Mouse (Mus musculus) ES-Bruce4 (cell line): ENCODE results near the gene Fancd2. TPM values are rescaled to one million over a fixed set of nuclear protein-coding genes. Genes with fewer than 3 reads are reported as not detected.
A peak's percentile ranks its signal among the peaks of the same experiment; 100 is the strongest.

Source experiments
- H3K27ac ChIP-seq: 2 replicates; pipeline ENCODE4 v1.5.1; 2012; ENCODE audit warnings: low read length, inconsistent platforms; ENCODE audit not compliant: insufficient read depth
- H3K27me3 ChIP-seq: 2 replicates; pipeline ENCODE4 v1.6.1; 2012; ENCODE audit warnings: mild to moderate bottlenecking, low read length, inconsistent platforms; ENCODE audit not compliant: control insufficient read depth, poor library complexity, insufficient read depth, severe bottlenecking
- H3K36me3 ChIP-seq: 2 replicates; pipeline ENCODE4 v1.6.1; 2012; ENCODE audit warnings: inconsistent platforms, mild to moderate bottlenecking, low read length, moderate library complexity; ENCODE audit not compliant: control insufficient read depth, poor library complexity, insufficient read depth, severe bottlenecking
- H3K4me1 ChIP-seq: one replicate; pipeline ENCODE4 v1.8.1; 2011; ENCODE audit warnings: low read length; ENCODE audit not compliant: control insufficient read depth, insufficient read depth
- H3K4me3 ChIP-seq: 2 replicates; pipeline ENCODE4 v1.5.1; 2011; ENCODE audit warnings: low read depth, mild to moderate bottlenecking, low read length
- H3K9ac ChIP-seq: 2 replicates; pipeline ENCODE4 v1.6.1; 2012; ENCODE audit warnings: low read depth, mild to moderate bottlenecking, inconsistent platforms; ENCODE audit not compliant: poor library complexity, severe bottlenecking
- H3K9me3 ChIP-seq: replicated peaks from 2 replicates; pipeline ENCODE4 v1.6.1; 2012; ENCODE audit warnings: mild to moderate bottlenecking, low read length, inconsistent platforms; ENCODE audit not compliant: control insufficient read depth, poor library complexity, insufficient read depth, severe bottlenecking
- CTCF ChIP-seq: IDR thresholded peaks from one replicate; pipeline ENCODE4 v1.8.1; 2011; ENCODE audit warnings: low read depth, low read length
- EP300 ChIP-seq: IDR thresholded peaks from 2 replicates; pipeline ENCODE4 v1.6.1; 2011; ENCODE audit warnings: low read depth, low read length; ENCODE audit not compliant: insufficient read depth
- POLR2A ChIP-seq: IDR thresholded peaks from one replicate; pipeline ENCODE4 v1.8.1; 2011; ENCODE audit warnings: low read length; ENCODE audit not compliant: insufficient read depth
- polyA plus RNA-seq: library from polyadenylated mRNA; stranded (reverse); fragments of >200 nt; gene quantifications from 2 replicates; pipeline ENCODE4 v1.2.4, GENCODE M21; 2011; ENCODE audit warnings: low read depth; ENCODE audit not compliant: missing spikeins, insufficient read depth, insufficient read length

Fancd2 gene
- polyA plus RNA-seq, 1 experiment: 85.4 TPM

DNA sequence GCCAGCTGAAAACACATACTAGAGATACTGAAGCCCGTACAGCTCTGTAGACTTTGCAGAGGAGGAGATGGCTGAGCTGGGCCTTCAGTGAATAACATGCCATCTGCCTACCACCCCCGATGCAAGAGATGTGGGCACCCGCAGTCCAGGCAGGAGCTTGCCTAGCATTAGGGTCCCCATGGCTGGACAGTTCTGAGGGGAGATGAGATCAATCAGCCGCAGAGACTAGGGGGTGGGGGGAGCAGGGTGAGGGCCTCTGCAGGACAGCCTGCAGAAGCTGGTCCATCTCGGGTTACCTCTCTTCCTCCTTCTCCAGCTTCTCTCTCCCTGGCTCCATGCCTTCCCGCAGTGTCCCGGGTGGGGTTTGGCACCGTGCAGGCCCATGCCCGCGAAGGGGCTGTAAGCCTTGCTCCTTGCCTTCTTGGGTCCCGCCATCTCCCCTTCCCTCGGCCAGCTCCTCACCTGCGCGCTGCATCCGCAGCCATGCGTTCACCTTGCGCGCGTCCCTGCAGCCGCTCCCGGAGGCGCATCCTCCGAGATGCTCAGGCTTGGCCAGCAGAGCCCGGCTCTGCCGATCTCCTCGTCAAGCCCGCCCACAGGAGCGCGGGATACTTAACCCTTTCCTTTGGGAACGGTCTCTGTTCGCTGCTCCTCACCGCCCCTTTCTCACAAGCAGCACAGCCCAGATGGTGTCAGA is 29.9 kb upstream of the Fancd2 start, which contains the start of gene Prrt3:
Gene Prrt3 (minus strand): TSS at position 544 of the 697 bp plus-strand sequence.
- Histone ChIP-seq H3K4me1 (no peaks in the 10 kb centered on the region), H3K4me3 (peak within 1 kb of the TSS; percentile 61), H3K36me3 (no peaks in the 10 kb centered on the region), H3K9ac (peak within 1 kb of the TSS; percentile 17; the same call in 1 of the 2 replicates), H3K27ac (no peak within 1 kb of the TSS), H3K27me3 (no peaks in the 10 kb centered on the region), H3K9me3 (no peaks in the 10 kb centered on the region)
- TF ChIP-seq EP300 (no peak), CTCF (no peak), POLR2A (no peak)

DNA sequence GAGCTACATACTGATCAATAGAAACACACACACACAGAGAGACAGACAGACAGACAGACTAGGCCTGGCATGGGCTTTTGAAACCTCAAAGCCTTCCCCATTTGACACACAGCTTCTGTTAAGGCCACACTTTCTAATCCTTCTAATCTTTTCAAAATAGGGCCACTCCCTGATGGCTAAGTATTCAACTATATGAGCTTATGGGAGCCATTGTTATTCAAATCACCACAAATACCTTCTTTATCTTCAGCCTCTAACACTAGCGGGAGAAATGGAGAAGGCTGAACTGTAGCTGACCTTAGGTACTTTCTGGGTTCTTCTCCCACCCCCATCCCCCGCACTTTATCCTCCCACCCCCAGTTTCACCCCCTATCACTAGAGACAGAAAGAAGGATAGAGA is 28.7 kb upstream of the Fancd2 start:
- no peaks in the 10 kb centered on the region for H3K9me3 ChIP-seq
- no peak for TF ChIP-seq EP300
- no peak for TF ChIP-seq POLR2A
- TF ChIP-seq CTCF: no peak
- H3K36me3 ChIP-seq: no peaks in the 10 kb centered on the region
- H3K4me3 ChIP-seq: no peak overlapping the region
- no peaks in the 10 kb centered on the region for H3K27me3 ChIP-seq
- no peak overlapping the region for H3K9ac ChIP-seq
- no peak overlapping the region for H3K27ac ChIP-seq
- H3K4me1 ChIP-seq: no peaks in the 10 kb centered on the region

DNA sequence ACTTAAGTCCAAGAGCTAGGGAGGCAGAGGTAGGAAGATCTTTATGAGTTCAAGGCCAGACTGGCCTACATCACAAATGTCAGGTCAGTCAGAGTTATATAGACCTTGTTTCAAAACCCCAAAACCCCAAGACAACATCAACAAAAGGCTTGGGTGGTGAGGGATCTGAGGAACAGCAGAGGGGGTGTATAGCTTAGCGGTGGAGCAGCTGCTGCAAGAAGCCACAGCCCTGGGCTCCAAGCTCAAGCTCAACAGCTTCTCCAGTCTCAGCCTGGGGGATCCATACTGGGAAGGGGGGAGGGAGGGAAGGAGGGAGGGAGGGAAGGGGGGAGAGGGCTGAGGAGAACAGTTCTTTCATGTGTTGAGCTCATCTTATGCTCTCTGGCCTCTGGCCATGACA is 25.8 kb upstream of the Fancd2 start:
- Histone ChIP-seq H3K4me1 (no peaks in the 10 kb centered on the region), H3K9me3 (no peaks in the 10 kb centered on the region), H3K27me3 (no peaks in the 10 kb centered on the region), H3K4me3 (no peak overlapping the region), H3K9ac (no peak overlapping the region), H3K27ac (no peak overlapping the region), H3K36me3 (no peaks in the 10 kb centered on the region)
- TF ChIP-seq POLR2A: no peak

DNA sequence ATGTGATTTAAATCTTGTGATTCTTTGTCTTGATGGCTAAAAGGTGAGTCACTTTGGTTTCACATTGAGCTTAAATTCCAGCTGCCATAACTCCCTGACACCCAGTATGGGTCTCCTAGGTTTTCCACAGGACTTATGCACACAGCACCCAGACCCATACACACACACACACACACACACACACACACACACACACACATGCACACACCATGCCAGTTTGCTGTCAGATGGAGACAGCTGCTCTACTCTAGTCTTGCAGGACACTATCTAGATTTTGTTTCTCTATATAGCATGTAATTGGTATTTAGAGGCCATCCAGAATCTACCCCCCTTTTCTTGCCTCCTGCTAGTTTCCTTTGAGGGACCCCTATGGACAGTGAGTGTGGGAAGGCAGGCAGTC is 24.4 kb upstream of the Fancd2 start:
- H3K27ac ChIP-seq: no peak overlapping the region

DNA sequence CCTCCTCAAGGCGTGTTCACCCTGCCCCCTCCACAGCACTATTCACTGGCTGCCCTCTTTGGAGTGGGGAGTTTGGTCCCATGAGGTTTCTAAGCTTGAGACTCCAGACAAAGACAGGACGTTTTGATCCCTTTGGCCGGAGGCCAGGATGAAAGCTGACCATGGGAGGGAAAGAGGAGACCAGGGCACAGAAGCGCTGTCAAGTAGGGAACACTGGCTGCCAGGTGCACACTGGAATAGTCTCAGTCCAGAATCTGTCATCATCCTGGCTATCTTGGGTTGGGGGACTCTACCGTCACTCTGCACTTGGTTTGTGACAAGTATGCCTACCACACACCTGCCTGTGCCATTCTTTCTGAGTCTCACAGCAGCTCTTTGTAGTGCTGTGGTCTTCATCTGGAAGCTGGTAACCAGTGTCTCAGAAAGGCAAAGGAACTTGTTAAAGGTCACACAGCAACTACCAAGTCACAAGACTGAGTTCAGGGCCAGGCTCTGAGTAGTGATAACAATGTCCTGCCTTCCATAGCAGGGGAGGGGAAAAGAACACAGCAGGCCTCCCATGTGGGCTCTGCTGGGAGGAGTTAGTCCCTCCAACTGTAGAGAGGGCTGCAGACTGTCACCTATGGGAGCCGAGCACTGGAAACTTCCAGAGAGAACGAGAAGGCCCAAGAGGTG is 23.1 kb upstream of the Fancd2 start:
- Histone ChIP-seq H3K4me3 (no peak overlapping the region), H3K36me3 (no peaks in the 10 kb centered on the region), H3K9me3 (0 out of 2 replicates have a peak, but pooled peaks cover 2% of the 10 kb centered on the region), H3K27ac (no peak overlapping the region), H3K4me1 (no peaks in the 10 kb centered on the region), H3K9ac (no peak overlapping the region), H3K27me3 (no peaks in the 10 kb centered on the region)
- TF ChIP-seq EP300 (no peak), POLR2A (no peak), CTCF (no peak)

More for the DNA sequence above, 24.4 kb upstream of the Fancd2 start:
- Histone ChIP-seq H3K27me3 (no peaks in the 10 kb centered on the region), H3K36me3 (no peaks in the 10 kb centered on the region), H3K4me1 (no peaks in the 10 kb centered on the region), H3K4me3 (no peak overlapping the region), H3K9ac (no peak overlapping the region), H3K9me3 (0 out of 2 replicates have a peak, but pooled peaks cover 2% of the 10 kb centered on the region)
- TF ChIP-seq EP300: no peak
- no peak for TF ChIP-seq POLR2A
- TF ChIP-seq CTCF: no peak

DNA sequence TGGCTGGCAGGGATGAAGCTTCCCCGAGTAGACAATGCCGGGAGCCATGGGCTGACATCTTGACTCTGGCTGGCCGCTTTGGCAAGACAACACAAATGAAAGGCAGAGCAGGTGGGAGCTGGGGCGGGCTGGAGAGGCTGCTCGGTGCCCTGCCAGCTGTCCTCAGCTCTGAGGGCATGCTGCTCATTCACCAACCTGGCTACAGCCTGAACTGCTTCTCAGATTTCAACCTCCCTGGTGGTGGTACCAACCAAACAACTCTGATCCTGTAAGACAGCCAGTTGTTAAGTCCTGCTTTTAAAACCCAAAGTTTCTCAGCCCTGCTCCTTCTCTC is 22.6 kb upstream of the Fancd2 start:
- no peak for TF ChIP-seq CTCF
- no peak for TF ChIP-seq EP300
- TF ChIP-seq POLR2A: no peak
- no peak overlapping the region for H3K27ac ChIP-seq
- no peak overlapping the region for H3K4me3 ChIP-seq
- 0 out of 2 replicates have a peak, but pooled peaks cover 2% of the 10 kb centered on the region for H3K9me3 ChIP-seq
- H3K27me3 ChIP-seq: no peaks in the 10 kb centered on the region
- H3K9ac ChIP-seq: no peak overlapping the region
- H3K4me1 ChIP-seq: no peaks in the 10 kb centered on the region
- H3K36me3 ChIP-seq: no peaks in the 10 kb centered on the region
